Mouse (Mus musculus) adrenal gland, adult (tissue): Measurements from ENCODE around the gene Zfp318.
A peak's percentile ranks its signal among the peaks of the same experiment; 100 is the strongest.

Source experiments
- DNase-seq, 2 experiments: peaks; one replicate each; pipeline ENCODE4 v3.0.0; 2022 to 2023; ENCODE audit warnings: low spot score in 1 of 2; ENCODE audit not compliant: inconsistent age in 2 of 2

The Zfp318 gene

GRCm38 (mm10) chr17:46444839-46445579 lies 61.5 kb downstream of the Zfp318 start:
- no peak for DNase-seq

GRCm38 (mm10) chr17:46446264-46446663 lies 62.7 kb downstream of the Zfp318 start:
- no peak for DNase-seq

GRCm38 (mm10) chr17:46452683-46453082 lies 69.2 kb downstream of the Zfp318 start:
- no peak for DNase-seq

GRCm38 (mm10) chr17:46453302-46453948 lies 69.9 kb downstream of the Zfp318 start:
- DNase-seq, result no peak

- no peak for DNase-seq
These were observed 70.5 kb downstream of the Zfp318 start for GRCm38 (mm10) chr17:46453970-46454411.

GRCm38 (mm10) chr17:46454539-46454938 lies 71.0 kb downstream of the Zfp318 start:
- DNase-seq, result no peak

- DNase-seq, result peak in 1 of 2 experiments; percentile 43
These were observed 71.7 kb downstream of the Zfp318 start for GRCm38 (mm10) chr17:46455110-46455691.

GRCm38 (mm10) chr17:46457791-46458190 lies 74.3 kb downstream of the Zfp318 start:
- DNase-seq, result peak; percentile 52 to 82

GRCm38 (mm10) chr17:46458439-46458838 lies 74.9 kb downstream of the Zfp318 start:
- DNase-seq, result no peak

GRCm38 (mm10) chr17:46460673-46461072 lies 77.1 kb downstream of the Zfp318 start:
- no peak for DNase-seq

- DNase-seq, result no peak
These were observed 77.8 kb downstream of the Zfp318 start for GRCm38 (mm10) chr17:46461347-46461746.

- DNase-seq, result peak in 1 of 2 experiments; percentile 47
These were observed 78.7 kb downstream of the Zfp318 start for GRCm38 (mm10) chr17:46462226-46462625.

- DNase-seq, result no peak
These were observed 84.3 kb downstream of the Zfp318 start for GRCm38 (mm10) chr17:46467830-46468229.
